Mouse (Mus musculus) neutrophil, adult 5-6 weeks (primary cell): ENCODE results near the gene Trnp1. TPM values are rescaled to one million over a fixed set of nuclear protein-coding genes. Genes with fewer than 3 reads are reported as not detected.

ENCODE experiments used
- total RNA-seq: library from RNA; stranded (forward); fragments of 200-1000 nt; gene quantifications from 2 replicates; pipeline ENCODE4 v1.2.3, GENCODE M21; 2017

Trnp1 gene
- total RNA-seq, 1 experiment from 2014 or later = not detected

Other genes with a start within 250 kb of the Trnp1 start
- 2.9 and 5.0 TPM in 2 replicates for gene Sytl1, start 235.4 kb downstream of the Trnp1 start, total RNA-seq
- gene Tmem222, start 220.8 kb downstream of the Trnp1 start, total RNA-seq = 17.1 and 18.0 TPM in 2 replicates
- 23.0 and 26.6 TPM in 2 replicates for gene Wdtc1, start 145.1 kb downstream of the Trnp1 start, total RNA-seq
- gene Slc9a1, start 128.8 kb downstream of the Trnp1 start, total RNA-seq = 15.8 and 22.7 TPM in 2 replicates
- gene Tent5b, start 18.4 kb downstream of the Trnp1 start, total RNA-seq = 0.12 TPM in 2 replicates
- gene Kdf1, start 20.4 kb upstream of the Trnp1 start, total RNA-seq = not detected in 2 replicates
- 48.3 and 65.1 TPM in 2 replicates for gene Nudc, start 47.4 kb upstream of the Trnp1 start, total RNA-seq
- gene Nr0b2, start 54.8 kb upstream of the Trnp1 start, total RNA-seq = not detected in 2 replicates
- 26.7 and 37.9 TPM in 2 replicates for gene Gpatch3, start 76.2 kb upstream of the Trnp1 start, total RNA-seq
- 12.1 and 22.1 TPM in 2 replicates for gene Gpn2, start 85.8 kb upstream of the Trnp1 start, total RNA-seq
- 48.1 and 58.3 TPM in 2 replicates for gene Sfn, start 103.6 kb upstream of the Trnp1 start, total RNA-seq
- 91.5 and 99.5 TPM in 2 replicates for gene Zdhhc18, start 151.6 kb upstream of the Trnp1 start, total RNA-seq
- 13.2 and 22.0 TPM in 2 replicates for gene Pigv, start 174.1 kb upstream of the Trnp1 start, total RNA-seq